Mouse (Mus musculus) embryonic facial prominence, embryonic 15.5 days (tissue): ENCODE data around the gene Rab5b. TPM values are rescaled to one million over a fixed set of nuclear protein-coding genes. Genes with fewer than 3 reads are reported as not detected.

ENCODE experiments used
- ATAC-seq: fragments of 200-750 bp; cut with Nextera tagmentation; 2 replicates; pipeline ENCODE4 v1.8.0; 2017; ENCODE audit warnings: low read depth, moderate TSS enrichment; ENCODE audit not compliant: insufficient number of reproducible peaks, low FRiP score, low TSS enrichment
- H3K27ac ChIP-seq: fragments of 300-500 bp; sonication (generic); replicated peaks from 2 replicates; pipeline ENCODE4 v1.5.1; 2015; ENCODE audit warnings: mild to moderate bottlenecking, inconsistent platforms
- H3K27me3 ChIP-seq: fragments of 300-500 bp; sonication (generic); 2 replicates; pipeline ENCODE4 v1.6.1; 2015; ENCODE audit warnings: inconsistent platforms
- H3K36me3 ChIP-seq: fragments of 300-500 bp; sonication (generic); 2 replicates; pipeline ENCODE4 v1.6.1; 2015; ENCODE audit warnings: mild to moderate bottlenecking, inconsistent platforms
- H3K4me1 ChIP-seq: fragments of 300-500 bp; sonication (generic); 2 replicates; pipeline ENCODE4 v1.6.1; 2015; ENCODE audit warnings: inconsistent platforms
- H3K4me2 ChIP-seq: fragments of 300-500 bp; sonication (generic); replicated peaks from 2 replicates; pipeline ENCODE4 v1.6.1; 2015; ENCODE audit warnings: mild to moderate bottlenecking, inconsistent platforms
- H3K4me3 ChIP-seq: fragments of 300-500 bp; sonication (generic); replicated peaks from 2 replicates; pipeline ENCODE4 v1.5.1; 2015; ENCODE audit warnings: mild to moderate bottlenecking, inconsistent platforms
- H3K9ac ChIP-seq: fragments of 300-500 bp; sonication (generic); 2 replicates; pipeline ENCODE4 v1.6.1; 2015; ENCODE audit warnings: inconsistent platforms
- H3K9me3 ChIP-seq: fragments of 300-500 bp; sonication (generic); replicated peaks from 2 replicates; pipeline ENCODE4 v1.6.1; 2016; ENCODE audit warnings: inconsistent platforms
- WGBS: fragments of 180-500 bp; shearing (Covaris S2); methylation state at CpG from one replicate; pipeline ENCODE4 v1.1.7; 2015; 5-methylcytosine and 5-hydroxymethylcytosine counted together
- polyA plus RNA-seq: library from polyadenylated mRNA; unstranded; fragments of >200 nt; fragmentation: Nextera tagmentation; extraction: Ambion mirVana; gene quantifications from 2 replicates; pipeline ENCODE4 v1.2.1, GENCODE M21; 2015

The Rab5b gene
- polyA plus RNA-seq, 1 experiment from 2014 or later: 97.4 TPM

- Histone ChIP-seq H3K36me3 (no peaks in the 10 kb centered on the region), H3K27me3 (no peaks in the 10 kb centered on the region), H3K4me2 (no peak overlapping the region), H3K4me1 (peaks cover 8% of the 10 kb centered on the region; the same call in 1 of the 2 replicates), H3K9me3 (no peaks in the 10 kb centered on the region), H3K4me3 (no peak overlapping the region), H3K9ac (no peak overlapping the region), H3K27ac (no peak overlapping the region)
- no peak for ATAC-seq
- WGBS: 60% methylated on average over 5 of the region's 5 CpGs
These were observed 32.4 kb downstream of the Rab5b start for GRCm38 (mm10) chr10:128663441-128664220.

GRCm38 (mm10) chr10:128662465-128662864 is 33.6 kb downstream of the Rab5b start:
- ATAC-seq: no peak
- no peaks in the 10 kb centered on the region for H3K36me3 ChIP-seq
- H3K9ac ChIP-seq: no peak overlapping the region
- no peaks in the 10 kb centered on the region for H3K9me3 ChIP-seq
- no peak overlapping the region for H3K27ac ChIP-seq
- H3K4me3 ChIP-seq: no peak overlapping the region
- peaks cover 4% of the 10 kb centered on the region; the same call in 1 of the 2 replicates for H3K4me1 ChIP-seq
- H3K4me2 ChIP-seq: no peak overlapping the region
- no peaks in the 10 kb centered on the region for H3K27me3 ChIP-seq

GRCm38 (mm10) chr10:128659490-128659889 is 36.6 kb downstream of the Rab5b start:
- ATAC-seq: no peak

GRCm38 (mm10) chr10:128657844-128658243 is 38.2 kb downstream of the Rab5b start:
- H3K9me3 ChIP-seq: no peaks in the 10 kb centered on the region
- H3K36me3 ChIP-seq: no peaks in the 10 kb centered on the region
- H3K4me1 ChIP-seq: peaks cover 10% of the 10 kb centered on the region; the same call in 1 of the 2 replicates
- no peak for ATAC-seq
- no peaks in the 10 kb centered on the region for H3K27me3 ChIP-seq
- 50% methylated on average over 9 of the region's 9 CpGs for WGBS
- H3K4me3 ChIP-seq: no peak overlapping the region
- no peak overlapping the region for H3K4me2 ChIP-seq
- no peak overlapping the region for H3K27ac ChIP-seq
- no peak overlapping the region for H3K9ac ChIP-seq

More at GRCm38 (mm10) chr10:128659490-128659889, 36.6 kb downstream of the Rab5b start:
- Histone ChIP-seq H3K9ac (no peak overlapping the region), H3K27ac (no peak overlapping the region), H3K36me3 (no peaks in the 10 kb centered on the region), H3K9me3 (no peaks in the 10 kb centered on the region), H3K27me3 (no peaks in the 10 kb centered on the region), H3K4me1 (peaks cover 4% of the 10 kb centered on the region; the same call in 1 of the 2 replicates), H3K4me3 (no peak overlapping the region), H3K4me2 (no peak overlapping the region)
- WGBS: 42% methylated on average over 9 of the region's 9 CpGs

- H3K4me1 ChIP-seq: peaks cover 10% of the 10 kb centered on the region; the same call in 1 of the 2 replicates
- WGBS: 90% methylated on average over 1 of the region's 1 CpGs
- no peak overlapping the region for H3K4me2 ChIP-seq
- no peaks in the 10 kb centered on the region for H3K36me3 ChIP-seq
- no peak overlapping the region for H3K4me3 ChIP-seq
- no peak for ATAC-seq
- H3K27me3 ChIP-seq: no peaks in the 10 kb centered on the region
- no peaks in the 10 kb centered on the region for H3K9me3 ChIP-seq
- H3K9ac ChIP-seq: no peak overlapping the region
- no peak overlapping the region for H3K27ac ChIP-seq
These were observed 39.3 kb downstream of the Rab5b start for GRCm38 (mm10) chr10:128656731-128657130.

GRCm38 (mm10) chr10:128655254-128655653 is 40.8 kb downstream of the Rab5b start:
- no peak for ATAC-seq
- 75% methylated on average over 3 of the region's 3 CpGs for WGBS

GRCm38 (mm10) chr10:128653866-128654265 is 42.2 kb downstream of the Rab5b start:
- ATAC-seq: no peak
- Histone ChIP-seq H3K4me2 (no peak overlapping the region), H3K4me3 (no peak overlapping the region), H3K4me1 (peaks cover 6% of the 10 kb centered on the region; the same call in 1 of the 2 replicates), H3K9ac (no peak overlapping the region), H3K27me3 (no peaks in the 10 kb centered on the region), H3K9me3 (no peaks in the 10 kb centered on the region), H3K27ac (no peak overlapping the region), H3K36me3 (no peaks in the 10 kb centered on the region)
- 41% methylated on average over 4 of the region's 4 CpGs for whole genome bisulfite sequencing

More at GRCm38 (mm10) chr10:128655254-128655653, 40.8 kb downstream of the Rab5b start:
- no peaks in the 10 kb centered on the region for H3K36me3 ChIP-seq
- H3K9ac ChIP-seq: no peak overlapping the region
- no peaks in the 10 kb centered on the region for H3K27me3 ChIP-seq
- H3K9me3 ChIP-seq: no peaks in the 10 kb centered on the region
- no peak overlapping the region for H3K27ac ChIP-seq
- H3K4me1 ChIP-seq: peaks cover 10% of the 10 kb centered on the region; the same call in 1 of the 2 replicates
- no peak overlapping the region for H3K4me2 ChIP-seq
- no peak overlapping the region for H3K4me3 ChIP-seq

- H3K27ac ChIP-seq: peak overlapping the region; percentile 73
- ATAC-seq: peak; percentile 72
These were observed 49.6 kb downstream of the Rab5b start for GRCm38 (mm10) chr10:128646139-128647089.

GRCm38 (mm10) chr10:128645111-128646011 is 50.7 kb downstream of the Rab5b start, which contains the start of gene Ikzf4:
Gene Ikzf4, minus strand, starts transcription at chr10:128645991.
- Histone ChIP-seq H3K27me3 (no peaks in the 10 kb centered on the region), H3K4me1 (peaks cover 30% of the 10 kb centered on the region), H3K27ac (peak within 1 kb of the TSS; percentile 73), H3K4me3 (peak within 1 kb of the TSS; percentile 58), H3K9me3 (no peaks in the 10 kb centered on the region), H3K4me2 (peak within 1 kb of the TSS; percentile 82), H3K9ac (peak within 1 kb of the TSS; percentile 60), H3K36me3 (0 out of 2 replicates have a peak, but pooled peaks cover 11% of the 10 kb centered on the region)
- peak; percentile 43 for ATAC-seq
- WGBS: 3% methylated on average over 36 of the region's 36 CpGs

More at GRCm38 (mm10) chr10:128646139-128647089, 49.6 kb downstream of the Rab5b start:
- Histone ChIP-seq H3K27me3 (no peaks in the 10 kb centered on the region), H3K9ac (no peak overlapping the region), H3K9me3 (no peaks in the 10 kb centered on the region), H3K36me3 (0 out of 2 replicates have a peak, but pooled peaks cover 4% of the 10 kb centered on the region), H3K4me3 (peak overlapping the region; percentile 58), H3K4me2 (peak overlapping the region; percentile 82), H3K4me1 (peaks cover 30% of the 10 kb centered on the region)
- WGBS: 3% methylated on average over 13 of the region's 13 CpGs

GRCm38 (mm10) chr10:128642749-128643148 is 53.3 kb downstream of the Rab5b start:
- Histone ChIP-seq H3K27me3 (no peaks in the 10 kb centered on the region), H3K4me2 (no peak overlapping the region), H3K4me3 (no peak overlapping the region), H3K27ac (no peak overlapping the region), H3K4me1 (peaks cover 30% of the 10 kb centered on the region), H3K9me3 (no peaks in the 10 kb centered on the region), H3K9ac (no peak overlapping the region), H3K36me3 (0 out of 2 replicates have a peak, but pooled peaks cover 11% of the 10 kb centered on the region)
- no peak for ATAC-seq
- WGBS: 82% methylated on average over 6 of the region's 6 CpGs
